Mouse (Mus musculus) limb, embryonic 14.5 days (tissue): ENCODE measurements at regions not wholly inside any gene's neighbourhood (a gene's known extent, or its start where the extent isn't known, plus 50 kb on each side); places are given as distances from the start of the nearest gene placed in this dataset.
A peak's percentile ranks its signal among the peaks of the same experiment; 100 is the strongest.
"Not testable (repeated sequence)": the region's sequence is repeated elsewhere in the genome, so short reads cannot be mapped to it uniquely, and the experiment has no call there.

Source experiments
- ATAC-seq: fragments of 200-750 bp; cut with Nextera tagmentation; 2 replicates; pipeline ENCODE4 v1.8.0; 2017; ENCODE audit warnings: low read depth, moderate number of reproducible peaks, moderate TSS enrichment; ENCODE audit not compliant: low FRiP score
- DNase-seq: peaks from one replicate; pipeline ENCODE4 v3.0.0-alpha.2; 2015; ENCODE audit warnings: low spot score
- H3K27ac ChIP-seq: fragments of 300-500 bp; sonication (generic); replicated peaks from 2 replicates; pipeline ENCODE4 v1.5.1; 2014; ENCODE audit warnings: low read depth, mild to moderate bottlenecking, low read length, moderate library complexity, mixed read lengths
- H3K27me3 ChIP-seq: fragments of 300-500 bp; sonication (generic); 2 replicates; pipeline ENCODE4 v1.6.1; 2014; ENCODE audit warnings: low read length, mixed read lengths; ENCODE audit not compliant: control insufficient read depth, insufficient read depth
- H3K36me3 ChIP-seq: fragments of 300-500 bp; sonication (generic); 2 replicates; pipeline ENCODE4 v1.6.1; 2014; ENCODE audit warnings: mild to moderate bottlenecking, low read length, moderate library complexity, mixed read lengths; ENCODE audit not compliant: control insufficient read depth, insufficient read depth
- H3K4me1 ChIP-seq: fragments of 300-500 bp; sonication (generic); 2 replicates; pipeline ENCODE4 v1.6.1; 2014; ENCODE audit warnings: antibody characterized with exemption, low read length, mixed read lengths; ENCODE audit not compliant: control insufficient read depth, insufficient read depth
- H3K4me2 ChIP-seq: fragments of 300-500 bp; sonication (generic); replicated peaks from 2 replicates; pipeline ENCODE4 v1.6.1; 2014; ENCODE audit warnings: low read depth, mild to moderate bottlenecking, low read length, moderate library complexity; ENCODE audit not compliant: severe bottlenecking
- H3K4me3 ChIP-seq: fragments of 300-500 bp; sonication (generic); replicated peaks from 2 replicates; pipeline ENCODE4 v1.5.1; 2014; ENCODE audit warnings: low read length
- H3K9ac ChIP-seq: fragments of 300-500 bp; sonication (generic); 2 replicates; pipeline ENCODE4 v1.6.1; 2014; ENCODE audit warnings: mild to moderate bottlenecking, low read depth, low read length, moderate library complexity; ENCODE audit not compliant: severe bottlenecking
- H3K9me3 ChIP-seq: fragments of 300-500 bp; sonication (generic); 2 replicates; pipeline ENCODE4 v1.6.1; 2016; ENCODE audit warnings: low read length; ENCODE audit not compliant: control insufficient read depth
- POLR2A ChIP-seq: fragments of 200-500 bp; IDR thresholded peaks from 2 replicates; pipeline ENCODE4 v1.8.0; 2012; ENCODE audit warnings: inconsistent platforms, mild to moderate bottlenecking, moderate library complexity, borderline replicate concordance; ENCODE audit not compliant: insufficient read depth, insufficient read length; ENCODE audit errors: extremely low read depth
- WGBS: fragments of 180-500 bp; shearing (Covaris S2); extraction: QIAGEN DNeasy Blood & Tissue Kit; methylation state at CpG from one replicate; pipeline ENCODE4 v1.1.7; 2014; 5-methylcytosine and 5-hydroxymethylcytosine counted together

GRCm38 (mm10) chr13:58663316-58663715, 52.6 kb upstream of the Slc28a3 start:
- DNase-seq (peak; percentile 50), ATAC-seq (no peak)
- no peaks in the 10 kb centered on the region for H3K36me3 ChIP-seq
- WGBS = 74% methylated on average over 4 of the region's 4 CpGs
- H3K9ac ChIP-seq = no peak overlapping the region
- no peak for TF ChIP-seq POLR2A
- H3K27ac ChIP-seq = no peak overlapping the region
- H3K27me3 ChIP-seq = no peaks in the 10 kb centered on the region
- no peak overlapping the region for H3K4me2 ChIP-seq
- no peaks in the 10 kb centered on the region for H3K9me3 ChIP-seq
- H3K4me3 ChIP-seq = no peak overlapping the region
- H3K4me1 ChIP-seq = no peaks in the 10 kb centered on the region

- H3K4me1 ChIP-seq = peaks cover 5% of the 10 kb centered on the region; the same call in 1 of the 2 replicates
- ATAC-seq = no peak
- DNase-seq = no peak
- H3K9me3 ChIP-seq = no peaks in the 10 kb centered on the region
- H3K36me3 ChIP-seq = no peaks in the 10 kb centered on the region
- WGBS = 50% methylated on average over 21 of the region's 21 CpGs
- peak overlapping the region; percentile 11; the same call in 1 of the 2 replicates for H3K4me2 ChIP-seq
- H3K4me3 ChIP-seq = no peak overlapping the region
- H3K9ac ChIP-seq = no peak overlapping the region
- no peaks in the 10 kb centered on the region for H3K27me3 ChIP-seq
- no peak overlapping the region for H3K27ac ChIP-seq
- no peak for TF ChIP-seq POLR2A
Observed at GRCm38 (mm10) chr13:58668664-58669063, 58.0 kb upstream of the Slc28a3 start.

DNA sequence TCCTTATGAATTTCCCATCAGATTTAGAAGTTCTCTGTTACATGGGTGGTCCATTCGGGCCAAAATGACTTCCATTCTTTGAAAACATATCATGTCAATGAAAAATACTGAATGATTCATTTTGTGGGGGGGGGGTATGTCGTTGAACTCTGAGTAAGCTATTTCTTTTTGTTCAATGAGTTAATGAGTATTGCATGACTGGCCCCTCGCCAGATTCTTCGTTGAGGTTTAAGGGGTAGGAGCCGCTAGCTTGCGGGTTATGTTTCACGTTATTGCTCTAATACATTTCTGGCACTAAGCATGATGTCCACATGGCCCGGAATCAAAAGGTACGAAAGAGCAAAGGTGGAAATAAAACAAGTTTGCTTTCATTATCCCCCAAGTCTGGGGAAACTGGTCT, 59.5 kb upstream of the Slc28a3 start:
- H3K4me3 ChIP-seq = no peak overlapping the region
- no peak overlapping the region for H3K27ac ChIP-seq
- DNase-seq (peak; percentile 52), ATAC-seq (no peak)
- H3K36me3 ChIP-seq = no peaks in the 10 kb centered on the region
- H3K9me3 ChIP-seq = no peaks in the 10 kb centered on the region
- no peak overlapping the region for H3K4me2 ChIP-seq
- TF ChIP-seq POLR2A = no peak
- no peak overlapping the region for H3K9ac ChIP-seq
- H3K27me3 ChIP-seq = no peaks in the 10 kb centered on the region
- H3K4me1 ChIP-seq = peaks cover 5% of the 10 kb centered on the region; the same call in 1 of the 2 replicates
- 41% methylated on average over 9 of the region's 9 CpGs for WGBS

DNA sequence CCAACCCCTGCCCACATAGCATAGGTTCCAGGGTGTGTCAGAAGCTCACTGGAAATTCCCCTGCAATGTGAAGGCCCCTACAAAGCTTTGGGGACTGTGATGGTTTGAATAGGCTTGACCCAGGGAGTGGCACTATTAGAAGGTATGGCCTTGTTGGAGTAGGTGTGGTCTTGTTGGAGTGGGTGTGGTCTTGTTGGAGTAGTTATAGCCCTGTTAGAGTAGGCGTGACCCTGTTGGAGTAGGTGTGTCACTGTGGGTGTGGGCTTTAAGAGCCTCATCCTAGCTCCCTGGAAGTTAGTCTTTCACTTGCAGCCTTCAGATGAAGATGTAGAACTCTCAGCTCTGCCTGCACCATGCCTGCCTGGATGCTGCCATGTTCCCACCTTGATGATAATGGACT, 64.9 kb upstream of the Slc28a3 start:
- H3K9ac ChIP-seq, H3K36me3 ChIP-seq, DNase-seq, H3K4me3 ChIP-seq, H3K27me3 ChIP-seq, H3K27ac ChIP-seq, H3K4me1 ChIP-seq, H3K9me3 ChIP-seq, H3K4me2 ChIP-seq, ATAC-seq: not testable (repeated sequence)
- 82% methylated on average over 1 of the region's 1 CpGs for WGBS

- no peaks in the 10 kb centered on the region for H3K36me3 ChIP-seq
- WGBS = 31% methylated on average over 7 of the region's 7 CpGs
- ATAC-seq = no peak
Observed at GRCm38 (mm10) chr13:58677521-58677920, 66.8 kb upstream of the Slc28a3 start.

DNA sequence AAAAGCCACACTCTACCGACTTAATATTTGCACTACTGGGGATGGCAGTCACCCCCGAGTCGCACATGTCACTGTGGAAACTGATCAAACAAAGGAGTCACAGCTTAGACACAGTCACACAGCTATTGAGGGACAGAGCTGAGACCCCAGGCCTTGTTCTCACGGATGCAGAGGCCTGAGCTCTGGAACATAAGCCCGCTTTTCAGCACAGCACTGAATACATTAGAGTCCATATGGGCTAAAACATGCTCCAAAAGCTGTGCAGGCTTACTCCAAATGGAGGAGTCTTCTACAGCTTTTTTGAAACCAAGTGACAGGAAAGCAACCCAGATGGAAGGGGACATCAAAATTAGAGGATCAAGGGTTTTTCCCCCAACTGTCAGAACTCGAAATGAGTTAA, 69.0 kb upstream of the Slc28a3 start:
- Histone ChIP-seq H3K9me3 (no peaks in the 10 kb centered on the region), H3K27me3 (no peaks in the 10 kb centered on the region), H3K9ac (no peak overlapping the region), H3K27ac (no peak overlapping the region), H3K36me3 (no peaks in the 10 kb centered on the region), H3K4me2 (no peak overlapping the region), H3K4me3 (no peak overlapping the region), H3K4me1 (no peaks in the 10 kb centered on the region)
- no peak for TF ChIP-seq POLR2A
- ATAC-seq (no peak), DNase-seq (no peak)
- 75% methylated on average over 6 of the region's 6 CpGs for WGBS

More at GRCm38 (mm10) chr13:58677521-58677920, 66.8 kb upstream of the Slc28a3 start:
- Histone ChIP-seq H3K4me3 (no peak overlapping the region), H3K27me3 (no peaks in the 10 kb centered on the region), H3K4me1 (no peaks in the 10 kb centered on the region), H3K9ac (no peak overlapping the region), H3K27ac (no peak overlapping the region), H3K9me3 (no peaks in the 10 kb centered on the region), H3K4me2 (no peak overlapping the region)
- no peak for TF ChIP-seq POLR2A
- no peak for DNase-seq
